28 mouse cellular contexts compared by ENCODE assay signal in the genomic region with DNA sequence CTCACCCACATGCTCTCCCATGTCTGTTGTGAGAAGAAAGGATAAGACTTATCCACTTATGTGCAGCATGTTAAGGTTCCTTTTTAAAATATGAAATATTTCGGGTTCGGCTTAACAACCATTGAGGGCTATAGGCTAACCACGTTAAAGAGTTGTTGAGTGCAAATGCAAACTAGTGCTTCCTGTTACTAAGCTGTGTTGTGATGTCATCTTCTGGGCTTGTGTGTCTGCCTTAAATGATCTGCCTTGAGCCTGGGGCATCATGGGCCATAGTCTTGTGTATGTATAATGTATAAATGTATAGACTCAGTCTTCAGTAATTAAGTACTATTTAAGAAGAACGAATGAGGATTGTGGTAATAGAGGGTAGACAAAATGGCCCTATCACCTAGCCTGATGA.
DNase-seq lines count a peak whose midpoint lies in the region; ATAC-seq and TF ChIP-seq lines count a peak whose summit lies in the region.
"Had no signal": no experiment of that assay in that cellular context is flagged by ENCODE, and none has a peak within 500 bp of the region (broad histone marks: within the 10 kb centered on the region; RNA-seq: fewer than 3 reads in every experiment).

No protein-coding gene starts in this region.

- TF ChIP-seq CTCF in thymus, adult 2 months (IDR thresholded peaks at IDR 0.05; ENCODE audit: borderline replicate concordance, control insufficient read depth, extremely low read depth, insufficient read depth, low read length, poor library complexity): no peak

- no peak for TF ChIP-seq POLR2A in thymus, adult 2 months (IDR thresholded peaks at IDR 0.05; ENCODE audit: control insufficient read depth, extremely low read depth, insufficient read depth, low read length, poor library complexity)

- no peak overlapping the region for H3K4me3 ChIP-seq in embryonic facial prominence, embryonic 13.5 days
- no peak overlapping the region for H3K4me3 ChIP-seq in embryonic facial prominence, embryonic 10.5 days
- H3K4me3 ChIP-seq in megakaryocyte, embryonic 14.5 days (replicated peaks): peak overlapping the region; percentile 1
- no peak overlapping the region for H3K4me3 ChIP-seq in thymus, adult 2 months (ENCODE audit: control insufficient read depth, insufficient read depth, low read length)
- no peak overlapping the region for H3K4me3 ChIP-seq in liver, embryonic 11.5 days (ENCODE audit: low read depth, low read length)
- H3K4me3 ChIP-seq: forebrain, embryonic 10.5 days; forebrain, embryonic 15.5 days; gastrocnemius, adult 2 months; midbrain, embryonic 12.5 days; myocyte; neural tube, embryonic 13.5 days had no signal

- no peak for DNase-seq in embryonic facial prominence, embryonic 10.5 days (ENCODE audit: low spot score)
- DNase-seq in thymus, adult 2 months: no peak
- no peak for DNase-seq in liver, embryonic 11.5 days (ENCODE audit: low spot score)
- no peak for DNase-seq in layer of hippocampus, adult 11-12 months (ENCODE audit: low spot score)
- DNase-seq: adrenal gland, adult 8-10 months; cerebellum, adult 2 months; cerebellum, postnatal 14 days; gastrocnemius, postnatal 36 days; kidney, adult 8-10 months; kidney, postnatal 4 days; lung, adult 2 months; retina, postnatal 1 day; right cerebral cortex, postnatal 14 days; thymus, postnatal 4 days had no signal

- ATAC-seq in embryonic facial prominence, embryonic 13.5 days (ENCODE audit: insufficient number of reproducible peaks, insufficient read depth, low FRiP score, low TSS enrichment, low read depth): no peak
- ATAC-seq in megakaryocyte, adult 5-6 weeks (ENCODE audit: poor library complexity, severe bottlenecking): no peak
- ATAC-seq in inflammation-experienced regulatory T-cells, adult 6 months: peak; percentile 65
- no peak for ATAC-seq in liver, embryonic 11.5 days (replicated peaks; ENCODE audit: low FRiP score)
- ATAC-seq: forebrain, embryonic 15.5 days; hindbrain, embryonic 16.5 days; intestine, embryonic 16.5 days had no signal

- 77% methylated on average over 4 of the region's 4 CpGs for WGBS in embryonic facial prominence, embryonic 13.5 days
- 91% methylated on average over 4 of the region's 4 CpGs for WGBS in embryonic facial prominence, embryonic 10.5 days
- WGBS in thymus, adult 2 months: 51% methylated on average over 4 of the region's 4 CpGs
- WGBS in liver, embryonic 11.5 days: 77% methylated on average over 4 of the region's 4 CpGs

- H3K36me3 ChIP-seq in embryonic facial prominence, embryonic 13.5 days: no peaks in the 10 kb centered on the region
- H3K36me3 ChIP-seq in embryonic facial prominence, embryonic 10.5 days (replicated peaks): no peaks in the 10 kb centered on the region
- no peaks in the 10 kb centered on the region for H3K36me3 ChIP-seq in megakaryocyte, embryonic 14.5 days (replicated peaks; ENCODE audit: low read length)
- no peaks in the 10 kb centered on the region for H3K36me3 ChIP-seq in thymus, adult 2 months (ENCODE audit: control insufficient read depth, insufficient read depth, low read length)
- no peaks in the 10 kb centered on the region for H3K36me3 ChIP-seq in liver, embryonic 11.5 days (ENCODE audit: control insufficient read depth, insufficient read depth, low read length)
- H3K36me3 ChIP-seq: forebrain, embryonic 10.5 days; forebrain, embryonic 15.5 days; midbrain, embryonic 12.5 days; neural tube, embryonic 13.5 days had no signal

- H3K4me1 ChIP-seq in embryonic facial prominence, embryonic 13.5 days: peaks cover 50% of the 10 kb centered on the region
- H3K4me1 ChIP-seq in embryonic facial prominence, embryonic 10.5 days: peaks cover 29% of the 10 kb centered on the region
- peaks cover 65% of the 10 kb centered on the region for H3K4me1 ChIP-seq in megakaryocyte, embryonic 14.5 days
- peaks cover 6% of the 10 kb centered on the region; the same call in 1 of the 2 replicates for H3K4me1 ChIP-seq in thymus, adult 2 months (replicated peaks; ENCODE audit: control insufficient read depth, insufficient read depth, low read length)
- H3K4me1 ChIP-seq in liver, embryonic 11.5 days (replicated peaks; ENCODE audit: control insufficient read depth, insufficient read depth, low read length): peaks cover 10% of the 10 kb centered on the region
- H3K4me1 ChIP-seq: forebrain, embryonic 15.5 days; midbrain, embryonic 12.5 days had no signal

- H3K4me2 ChIP-seq in embryonic facial prominence, embryonic 13.5 days: no peak overlapping the region
- no peak overlapping the region for H3K4me2 ChIP-seq in liver, embryonic 11.5 days
- H3K4me2 ChIP-seq: forebrain, embryonic 15.5 days; midbrain, embryonic 12.5 days; neural tube, embryonic 13.5 days had no signal

- H3K27me3 ChIP-seq in embryonic facial prominence, embryonic 13.5 days: no peaks in the 10 kb centered on the region
- no peaks in the 10 kb centered on the region for H3K27me3 ChIP-seq in embryonic facial prominence, embryonic 10.5 days (replicated peaks; ENCODE audit: low read depth, poor library complexity, severe bottlenecking)
- H3K27me3 ChIP-seq in megakaryocyte, embryonic 14.5 days (replicated peaks): no peaks in the 10 kb centered on the region
- H3K27me3 ChIP-seq in thymus, adult 2 months (ENCODE audit: control insufficient read depth, insufficient read depth, low read length): no peaks in the 10 kb centered on the region
- no peaks in the 10 kb centered on the region for H3K27me3 ChIP-seq in liver, embryonic 11.5 days (replicated peaks; ENCODE audit: control insufficient read depth, insufficient read depth, low read length)
- H3K27me3 ChIP-seq: forebrain, embryonic 15.5 days; midbrain, embryonic 12.5 days; neural tube, embryonic 13.5 days had no signal

- no peak overlapping the region for H3K9ac ChIP-seq in embryonic facial prominence, embryonic 13.5 days
- no peak overlapping the region for H3K9ac ChIP-seq in liver, embryonic 11.5 days (ENCODE audit: low read depth, low read length)
- H3K9ac ChIP-seq: forebrain, embryonic 15.5 days; liver, embryonic 14.5 days; midbrain, embryonic 12.5 days; neural tube, embryonic 13.5 days had no signal

- peak overlapping the region; percentile 39; the same call in 1 of the 2 replicates for H3K27ac ChIP-seq in embryonic facial prominence, embryonic 13.5 days
- H3K27ac ChIP-seq in embryonic facial prominence, embryonic 10.5 days (replicated peaks): no peak overlapping the region
- H3K27ac ChIP-seq in thymus, adult 2 months (ENCODE audit: control insufficient read depth, insufficient read depth, low read length): no peak overlapping the region
- H3K27ac ChIP-seq in liver, embryonic 11.5 days (ENCODE audit: low read depth, low read length): no peak overlapping the region
- H3K27ac ChIP-seq: forebrain, embryonic 10.5 days; forebrain, embryonic 15.5 days; kidney, postnatal 0 days; liver, embryonic 14.5 days; midbrain, embryonic 12.5 days; neural tube, embryonic 13.5 days had no signal

- H3K9me3 ChIP-seq in embryonic facial prominence, embryonic 13.5 days: no peaks in the 10 kb centered on the region
- H3K9me3 ChIP-seq in embryonic facial prominence, embryonic 10.5 days: no peaks in the 10 kb centered on the region
- no peaks in the 10 kb centered on the region for H3K9me3 ChIP-seq in megakaryocyte, embryonic 14.5 days
- H3K9me3 ChIP-seq in liver, embryonic 11.5 days (ENCODE audit: control insufficient read depth, low read length): no peaks in the 10 kb centered on the region
- H3K9me3 ChIP-seq: forebrain, embryonic 10.5 days; forebrain, embryonic 15.5 days; midbrain, embryonic 12.5 days; neural tube, embryonic 13.5 days had no signal
